Mouse (Mus musculus) kidney, postnatal 10 days (tissue): Measurements from ENCODE around the gene Mob1b.

ENCODE experiments used
- DNase-seq: peaks from one replicate; pipeline ENCODE4 v3.0.0; 2021; ENCODE audit warnings: mixed read lengths

Mob1b gene

GRCm38 (mm10) chr5:88720116-88721002 lies at the start of gene Mob1b:
Gene Mob1b, plus strand, starts transcription at chr5:88720855.
- peak; percentile 99 for DNase-seq

DNA sequence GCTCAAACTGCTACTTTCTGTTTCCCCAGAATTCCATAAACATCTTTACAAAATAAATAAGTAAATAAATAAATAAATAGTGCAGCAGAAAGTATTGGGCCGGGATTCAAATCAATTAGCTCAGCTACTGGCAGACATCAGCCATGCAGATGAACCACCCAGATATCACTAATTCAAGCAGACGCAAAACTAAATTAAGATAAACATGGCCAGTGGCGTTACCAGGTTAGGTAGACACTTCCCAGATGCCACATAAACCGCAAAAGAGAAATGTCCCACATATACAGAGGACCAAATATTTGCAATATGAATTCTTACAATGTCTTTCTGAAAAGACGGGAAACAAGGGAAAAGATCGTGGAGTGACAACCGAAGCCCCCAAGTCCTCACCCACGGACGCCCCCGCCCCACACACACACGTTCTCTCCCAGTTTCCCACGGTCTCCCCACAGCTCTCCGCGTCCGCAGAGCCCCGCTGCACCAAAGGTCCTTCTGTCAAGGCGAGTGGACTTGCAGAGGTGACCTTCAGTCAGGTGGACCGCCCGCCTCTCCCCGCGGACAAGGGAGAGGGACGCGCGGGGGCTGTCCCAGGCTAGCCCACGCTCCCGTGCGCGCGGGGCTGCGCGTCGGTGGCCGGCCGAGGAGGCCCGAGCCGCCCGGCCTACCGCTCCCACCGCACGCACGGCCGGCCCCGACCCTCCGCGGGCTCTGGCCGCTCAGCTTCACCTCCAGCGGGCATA lies 45.8 kb upstream of the Mob1b start:
- DNase-seq, result peak; percentile 70

DNA sequence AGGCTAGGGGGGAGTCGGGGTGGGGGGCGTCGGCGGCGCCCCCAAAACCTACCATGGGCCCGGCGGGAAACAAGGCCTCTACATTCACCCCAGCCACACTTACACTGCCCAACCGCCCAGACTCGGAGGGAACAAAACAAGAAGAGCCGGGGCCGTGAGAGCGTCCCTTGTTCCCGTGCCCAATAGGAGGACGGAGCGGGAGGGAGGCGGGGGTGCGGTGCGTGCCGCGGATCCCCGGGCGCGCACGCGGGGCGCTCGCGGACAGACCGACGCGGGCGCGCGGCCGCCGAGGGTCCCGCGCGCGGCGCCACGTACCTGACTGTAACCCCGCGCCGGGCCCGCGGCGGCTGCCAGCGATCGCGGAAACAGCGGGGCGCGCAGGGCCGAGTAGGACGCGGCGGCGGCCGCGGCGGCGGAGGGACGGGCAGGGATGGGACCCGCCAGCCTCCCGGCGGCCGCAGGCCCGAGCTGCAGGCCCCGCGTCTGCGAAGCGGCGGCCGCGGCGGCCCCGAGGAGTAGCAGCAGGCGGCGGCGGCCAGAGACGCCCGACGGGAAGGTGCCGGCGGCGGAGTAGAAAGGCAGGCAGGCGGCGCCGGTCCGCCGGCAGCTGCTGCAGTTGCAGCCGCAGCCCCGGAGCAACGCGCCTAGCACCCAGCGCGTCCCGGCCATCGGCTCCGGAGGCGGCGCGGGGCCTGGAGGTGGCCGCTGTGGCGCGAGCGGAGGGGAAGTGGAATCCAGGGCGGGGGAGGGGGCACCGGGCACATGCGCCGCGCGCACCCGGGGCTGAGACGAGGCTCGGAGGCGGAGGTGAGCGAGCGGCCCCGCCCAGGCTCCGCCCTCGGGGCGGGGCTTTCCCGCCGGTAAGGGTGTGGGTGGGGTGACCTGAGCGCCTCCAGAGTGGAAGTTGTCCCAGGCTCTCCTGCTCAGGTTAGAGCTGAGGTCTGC lies 44.9 kb upstream of the Mob1b start, which contains the start of gene Grsf1:
TSS of gene Grsf1 (minus strand) at position 729 of the 945 bp plus-strand sequence.
- peak; percentile 97 for DNase-seq

GRCm38 (mm10) chr5:88678929-88679328 lies 41.7 kb upstream of the Mob1b start:
- DNase-seq, result no peak

GRCm38 (mm10) chr5:88679341-88679740 lies 41.3 kb upstream of the Mob1b start:
- no peak for DNase-seq

DNA sequence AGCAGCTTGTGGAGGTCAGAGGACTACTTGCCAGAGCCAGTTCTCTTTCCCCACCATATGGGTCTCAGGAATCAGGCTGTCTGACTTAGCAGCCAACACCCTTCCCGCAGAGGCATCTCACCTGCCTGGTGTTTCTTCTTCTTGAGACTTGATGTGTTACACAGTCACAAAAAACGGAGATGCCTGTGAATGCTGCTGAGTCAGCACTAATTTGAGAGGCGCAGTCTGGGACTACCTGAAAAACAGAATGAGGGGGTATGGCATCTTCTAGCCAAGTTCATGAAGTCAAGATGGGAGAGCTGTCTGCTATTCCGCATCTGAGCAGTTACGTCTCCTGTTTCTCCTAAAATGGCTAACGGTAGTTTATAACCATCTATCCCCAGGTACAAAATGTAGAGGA lies 40.1 kb upstream of the Mob1b start:
- DNase-seq, result no peak

- no peak for DNase-seq
Observed at GRCm38 (mm10) chr5:88683706-88684105, 36.9 kb upstream of the Mob1b start.

DNA sequence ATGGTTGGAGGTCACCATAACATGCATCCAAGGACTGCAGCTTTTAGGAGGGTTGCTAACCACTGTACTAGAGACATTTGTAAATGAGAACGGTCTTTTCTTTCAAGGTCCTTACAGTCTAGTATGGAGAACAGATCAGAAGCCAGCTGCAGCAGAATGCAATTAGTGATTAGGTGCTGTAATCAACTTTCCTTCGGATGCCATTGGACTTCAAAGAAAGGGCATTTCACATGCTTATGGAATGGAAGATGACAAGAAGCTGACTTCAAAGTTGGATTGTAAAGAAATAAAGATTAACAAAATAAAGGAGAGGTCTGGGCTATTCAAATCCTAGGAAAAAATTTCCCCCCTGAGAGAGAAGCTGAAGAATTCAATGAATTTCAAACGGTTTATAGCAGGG lies 36.4 kb upstream of the Mob1b start:
- DNase-seq, result no peak

- no peak for DNase-seq
Observed at GRCm38 (mm10) chr5:88685306-88685705, 35.3 kb upstream of the Mob1b start.

DNA sequence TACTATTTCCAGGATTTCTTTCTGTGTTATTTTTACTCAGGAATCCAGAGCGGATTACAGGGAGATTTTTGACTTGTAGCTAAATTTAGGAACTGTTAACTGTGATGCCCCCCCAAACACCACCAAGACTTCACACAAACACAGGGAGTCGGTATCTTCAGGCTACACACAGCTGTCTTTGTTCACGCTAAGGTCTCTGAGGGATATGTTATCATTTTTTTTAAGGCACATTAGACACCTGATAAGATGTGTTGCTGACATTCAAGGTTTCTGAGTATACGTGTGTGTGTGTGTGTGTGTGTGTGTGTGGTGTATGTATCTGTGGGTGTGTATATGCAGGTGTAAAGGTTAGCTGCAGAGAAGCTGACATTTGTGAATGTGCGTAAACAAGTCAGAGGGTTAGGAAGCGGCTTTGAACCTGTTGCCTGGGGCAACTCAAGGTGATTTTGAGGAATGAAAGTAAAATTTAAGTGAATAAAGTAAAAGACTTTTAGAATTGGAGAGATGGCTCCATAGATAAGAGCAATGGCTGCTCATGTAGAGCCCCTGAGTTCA lies 34.8 kb upstream of the Mob1b start:
- no peak for DNase-seq

DNA sequence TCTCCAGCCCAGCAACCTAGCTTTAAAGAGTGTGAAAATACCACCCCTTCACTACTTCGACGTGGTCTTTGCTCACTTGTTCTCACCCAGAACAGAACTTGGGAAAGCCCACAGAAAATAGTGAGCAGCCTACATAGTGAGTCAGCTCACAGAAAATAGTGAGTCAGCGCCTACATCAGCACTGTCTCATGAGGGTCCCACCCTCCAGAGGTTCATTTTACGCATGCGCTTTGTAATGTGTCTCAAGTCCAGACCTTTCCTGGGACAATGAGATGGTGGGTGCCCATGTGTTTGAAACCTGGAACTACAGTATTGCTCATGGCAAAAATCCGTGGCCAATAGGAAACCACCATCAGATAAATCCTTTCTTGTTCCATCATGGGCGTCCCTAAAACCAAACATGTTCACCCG lies 32.7 kb upstream of the Mob1b start:
- DNase-seq, result no peak

GRCm38 (mm10) chr5:88688583-88689187 lies 32.0 kb upstream of the Mob1b start:
- DNase-seq, result no peak

DNA sequence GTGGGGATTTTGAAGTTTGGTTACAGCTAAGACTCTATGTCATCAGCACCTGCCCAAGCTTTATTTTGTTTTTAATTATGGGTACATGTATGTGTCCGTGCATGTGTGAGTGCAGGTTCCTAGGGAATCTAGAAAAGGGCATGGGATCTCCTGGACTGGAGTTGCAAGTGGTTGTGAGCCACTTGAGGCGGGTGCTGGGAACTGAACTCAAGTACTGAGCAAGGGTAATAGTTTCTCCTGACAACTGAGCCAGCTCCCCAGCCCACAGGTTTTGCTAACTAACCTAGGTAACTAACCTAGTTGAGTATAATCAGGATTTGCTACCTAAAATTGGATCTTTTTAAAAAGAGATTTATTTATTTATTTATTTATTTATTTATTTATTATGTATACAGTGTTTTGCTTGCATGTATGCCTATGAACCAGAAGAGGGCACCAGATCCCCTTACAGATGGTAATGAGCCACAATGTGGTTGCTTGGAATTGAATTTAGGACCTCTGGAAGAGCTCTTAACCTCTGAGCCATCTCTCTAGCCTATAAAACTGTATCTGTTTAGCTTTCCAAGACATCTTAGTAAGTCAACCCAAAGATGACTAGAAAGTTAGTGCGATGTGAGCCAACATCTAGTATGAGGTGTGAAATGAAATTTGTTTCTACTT lies 31.2 kb upstream of the Mob1b start:
- DNase-seq, result no peak

- no peak for DNase-seq
Observed at GRCm38 (mm10) chr5:88690681-88691505, 29.8 kb upstream of the Mob1b start.

- no peak for DNase-seq
Observed at GRCm38 (mm10) chr5:88691506-88692095, 29.1 kb upstream of the Mob1b start.

- no peak for DNase-seq
Observed at GRCm38 (mm10) chr5:88692586-88692985, 28.1 kb upstream of the Mob1b start.

- DNase-seq, result no peak
Observed at GRCm38 (mm10) chr5:88693057-88693456, 27.6 kb upstream of the Mob1b start.

DNA sequence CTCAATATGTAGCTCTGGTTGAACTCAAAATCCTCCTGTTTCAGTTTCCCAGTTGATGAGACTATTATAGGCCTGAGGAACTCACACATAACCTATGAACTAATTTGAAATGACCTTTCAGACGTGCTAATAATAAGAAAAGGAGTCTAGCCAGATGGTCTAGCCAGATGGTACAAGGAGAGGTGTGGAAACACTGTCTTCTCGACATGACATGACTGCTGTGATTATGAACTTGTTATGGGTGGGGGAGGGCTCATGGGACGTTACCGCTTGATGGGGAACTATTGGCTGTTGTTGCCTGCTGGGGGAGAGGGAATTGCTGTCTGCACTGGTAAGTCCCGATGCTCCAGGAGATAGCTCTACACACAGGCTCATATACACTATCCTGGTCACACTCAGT lies 23.4 kb upstream of the Mob1b start:
- no peak for DNase-seq

- DNase-seq, result no peak
Observed at GRCm38 (mm10) chr5:88699251-88699913, 21.3 kb upstream of the Mob1b start.

GRCm38 (mm10) chr5:88702041-88702440 lies 18.6 kb upstream of the Mob1b start:
- DNase-seq, result peak; percentile 39
